Mouse (Mus musculus): ENCODE data around the gene Creld1.

GRCm38 (mm10) chr6:113451839-113452238 lies 31.3 kb upstream of the Creld1 start:
- TF ChIP-seq POLR2A (IDR thresholded peaks at IDR 0.05; ENCODE audit: low read depth, low read length) (no peak), CTCF (IDR thresholded peaks at IDR 0.05; ENCODE audit: extremely low read depth, insufficient read length, insufficient replicate concordance, low read depth, low read length) (no peak)

Data from small intestine, adult 2 months (tissue).